Mouse (Mus musculus): ENCODE results near the gene Thsd7b. TPM values are rescaled to one million over a fixed set of nuclear protein-coding genes. Genes with fewer than 3 reads are reported as not detected.

Gene Thsd7b
- 0.07 and 0.09 TPM in 2 replicates for polyA plus RNA-seq (2012; rRNA removed)
- polyA plus RNA-seq (2014; fragmentation: Nextera tagmentation; extraction: Ambion mirVana), result 0.22 and 0.27 TPM in 2 replicates

GRCm38 (mm10) chr1:129272982-129273937 is at the start of gene Thsd7b:
TSS of gene Thsd7b (plus strand) at chr1:129273302.
- H3K27me3 ChIP-seq (ENCODE audit: control insufficient read depth, insufficient read depth, low read length), result peaks cover 12% of the 10 kb centered on the region
- H3K27ac ChIP-seq, result no peak within 1 kb of the TSS
- WGBS (ENCODE audit: insufficient replicate concordance), result 2% methylated on average over 42 of the region's 45 CpGs
- H3K9me3 ChIP-seq (ENCODE audit: control insufficient read depth, low read length), result no peaks in the 10 kb centered on the region
- no peaks in the 10 kb centered on the region for H3K4me1 ChIP-seq (replicated peaks; ENCODE audit: control insufficient read depth in 2 of 2, insufficient read depth in 2 of 2, low read length in 1 of 2)
- DNase-seq (ENCODE audit: low read depth in 3 of 3, low spot score in 3 of 3), result no peak
- H3K36me3 ChIP-seq (replicated peaks; ENCODE audit: control insufficient read depth, insufficient read depth, low read depth), result no peaks in the 10 kb centered on the region
- no peak for ATAC-seq (ENCODE audit: insufficient read depth)
- TF ChIP-seq CTCF (IDR thresholded peaks at IDR 0.05; ENCODE audit: low read depth) (no peak), EP300 (IDR thresholded peaks at IDR 0.05; ENCODE audit: low read depth) (no peak)
- H3K9ac ChIP-seq (replicated peaks), result no peak within 1 kb of the TSS
- H3K4me3 ChIP-seq (ENCODE audit: insufficient read depth in 1 of 2, low read depth in 2 of 2, low read length in 2 of 2), result no peak within 1 kb of the TSS
- H3K4me2 ChIP-seq (ENCODE audit: low read depth), result no peak within 1 kb of the TSS

GRCm38 (mm10) chr1:129244292-129244691 is 28.8 kb upstream of the Thsd7b start:
- no peak overlapping the region for H3K27ac ChIP-seq
- no peak overlapping the region for H3K4me2 ChIP-seq (ENCODE audit: low read depth)
- H3K4me1 ChIP-seq (replicated peaks; ENCODE audit: control insufficient read depth in 2 of 2, insufficient read depth in 2 of 2, low read length in 1 of 2), result no peaks in the 10 kb centered on the region
- H3K9me3 ChIP-seq (ENCODE audit: control insufficient read depth, low read length), result no peaks in the 10 kb centered on the region
- no peaks in the 10 kb centered on the region for H3K36me3 ChIP-seq (replicated peaks; ENCODE audit: control insufficient read depth, insufficient read depth, low read depth)
- no peak overlapping the region for H3K4me3 ChIP-seq (ENCODE audit: insufficient read depth in 1 of 2, low read depth in 2 of 2, low read length in 2 of 2)
- H3K27me3 ChIP-seq (ENCODE audit: control insufficient read depth, insufficient read depth, low read length), result no peaks in the 10 kb centered on the region
- 43% methylated on average over 3 of the region's 3 CpGs for WGBS (ENCODE audit: insufficient replicate concordance)
- DNase-seq (ENCODE audit: low read depth in 3 of 3, low spot score in 3 of 3) (no peak), ATAC-seq (ENCODE audit: insufficient read depth) (no peak)
- TF ChIP-seq CTCF (IDR thresholded peaks at IDR 0.05; ENCODE audit: low read depth), result peak; percentile 25; the same call in 1 of the 2 replicates
- TF ChIP-seq EP300 (IDR thresholded peaks at IDR 0.05; ENCODE audit: low read depth), result no peak
- no peak overlapping the region for H3K9ac ChIP-seq (replicated peaks)

GRCm38 (mm10) chr1:129250704-129251443 is 22.2 kb upstream of the Thsd7b start:
- no peak for DNase-seq (ENCODE audit: low read depth in 3 of 3, low spot score in 3 of 3)
- no peak for ATAC-seq (ENCODE audit: insufficient read depth)
- 62% methylated on average over 6 of the region's 6 CpGs for WGBS (ENCODE audit: insufficient replicate concordance)

GRCm38 (mm10) chr1:129266684-129267083 is 6.4 kb upstream of the Thsd7b start:
- TF ChIP-seq CTCF (IDR thresholded peaks at IDR 0.05; ENCODE audit: low read depth) (no peak), EP300 (IDR thresholded peaks at IDR 0.05; ENCODE audit: low read depth) (no peak)
- no peak for ATAC-seq (ENCODE audit: insufficient read depth)
- H3K4me1 ChIP-seq (replicated peaks; ENCODE audit: control insufficient read depth in 2 of 2, insufficient read depth in 2 of 2, low read length in 1 of 2), result no peaks in the 10 kb centered on the region
- no peak overlapping the region for H3K9ac ChIP-seq (replicated peaks)
- no peaks in the 10 kb centered on the region for H3K9me3 ChIP-seq (ENCODE audit: control insufficient read depth, low read length)
- no peaks in the 10 kb centered on the region for H3K36me3 ChIP-seq (replicated peaks; ENCODE audit: control insufficient read depth, insufficient read depth, low read depth)
- no peak overlapping the region for H3K4me3 ChIP-seq (ENCODE audit: insufficient read depth in 1 of 2, low read depth in 2 of 2, low read length in 2 of 2)
- H3K27me3 ChIP-seq (ENCODE audit: control insufficient read depth, insufficient read depth, low read length), result no peaks in the 10 kb centered on the region
- 57% methylated on average over 3 of the region's 3 CpGs for WGBS (ENCODE audit: insufficient replicate concordance)
- no peak for DNase-seq (ENCODE audit: low read depth in 3 of 3, low spot score in 3 of 3)
- H3K4me2 ChIP-seq (ENCODE audit: low read depth), result no peak overlapping the region
- H3K27ac ChIP-seq, result no peak overlapping the region

More at GRCm38 (mm10) chr1:129250704-129251443, 22.2 kb upstream of the Thsd7b start:
- no peaks in the 10 kb centered on the region for H3K9me3 ChIP-seq (ENCODE audit: control insufficient read depth, low read length)
- no peak overlapping the region for H3K27ac ChIP-seq
- no peak overlapping the region for H3K9ac ChIP-seq (replicated peaks)
- H3K4me1 ChIP-seq (replicated peaks; ENCODE audit: control insufficient read depth in 2 of 2, insufficient read depth in 2 of 2, low read length in 1 of 2), result no peaks in the 10 kb centered on the region
- H3K27me3 ChIP-seq (ENCODE audit: control insufficient read depth, insufficient read depth, low read length), result no peaks in the 10 kb centered on the region
- TF ChIP-seq CTCF (IDR thresholded peaks at IDR 0.05; ENCODE audit: low read depth), result no peak
- no peak for TF ChIP-seq EP300 (IDR thresholded peaks at IDR 0.05; ENCODE audit: low read depth)
- no peak overlapping the region for H3K4me2 ChIP-seq (ENCODE audit: low read depth)
- no peak overlapping the region for H3K4me3 ChIP-seq (ENCODE audit: insufficient read depth in 1 of 2, low read depth in 2 of 2, low read length in 2 of 2)
- H3K36me3 ChIP-seq (replicated peaks; ENCODE audit: control insufficient read depth, insufficient read depth, low read depth), result no peaks in the 10 kb centered on the region

GRCm38 (mm10) chr1:129304173-129304572 is 31.1 kb downstream of the Thsd7b start:
- no peak overlapping the region for H3K4me2 ChIP-seq (ENCODE audit: low read depth)

More at GRCm38 (mm10) chr1:129304173-129304572, 31.1 kb downstream of the Thsd7b start:
- no peak for DNase-seq (ENCODE audit: low read depth in 3 of 3, low spot score in 3 of 3)
- H3K9ac ChIP-seq (replicated peaks), result no peak overlapping the region
- no peaks in the 10 kb centered on the region for H3K4me1 ChIP-seq (replicated peaks; ENCODE audit: control insufficient read depth in 2 of 2, insufficient read depth in 2 of 2, low read length in 1 of 2)
- H3K36me3 ChIP-seq (replicated peaks; ENCODE audit: control insufficient read depth, insufficient read depth, low read depth), result no peaks in the 10 kb centered on the region
- no peak overlapping the region for H3K27ac ChIP-seq
- no peaks in the 10 kb centered on the region for H3K27me3 ChIP-seq (ENCODE audit: control insufficient read depth, insufficient read depth, low read length)
- no peak for TF ChIP-seq CTCF (IDR thresholded peaks at IDR 0.05; ENCODE audit: low read depth)
- no peak for TF ChIP-seq EP300 (IDR thresholded peaks at IDR 0.05; ENCODE audit: low read depth)
- ATAC-seq (ENCODE audit: insufficient read depth), result no peak
- no peak overlapping the region for H3K4me3 ChIP-seq (ENCODE audit: insufficient read depth in 1 of 2, low read depth in 2 of 2, low read length in 2 of 2)
- WGBS (ENCODE audit: insufficient replicate concordance), result 58% methylated on average over 1 of the region's 1 CpGs
- no peaks in the 10 kb centered on the region for H3K9me3 ChIP-seq (ENCODE audit: control insufficient read depth, low read length)
